Mouse (Mus musculus): ENCODE data around the gene Hlcs.

The Hlcs gene

DNA sequence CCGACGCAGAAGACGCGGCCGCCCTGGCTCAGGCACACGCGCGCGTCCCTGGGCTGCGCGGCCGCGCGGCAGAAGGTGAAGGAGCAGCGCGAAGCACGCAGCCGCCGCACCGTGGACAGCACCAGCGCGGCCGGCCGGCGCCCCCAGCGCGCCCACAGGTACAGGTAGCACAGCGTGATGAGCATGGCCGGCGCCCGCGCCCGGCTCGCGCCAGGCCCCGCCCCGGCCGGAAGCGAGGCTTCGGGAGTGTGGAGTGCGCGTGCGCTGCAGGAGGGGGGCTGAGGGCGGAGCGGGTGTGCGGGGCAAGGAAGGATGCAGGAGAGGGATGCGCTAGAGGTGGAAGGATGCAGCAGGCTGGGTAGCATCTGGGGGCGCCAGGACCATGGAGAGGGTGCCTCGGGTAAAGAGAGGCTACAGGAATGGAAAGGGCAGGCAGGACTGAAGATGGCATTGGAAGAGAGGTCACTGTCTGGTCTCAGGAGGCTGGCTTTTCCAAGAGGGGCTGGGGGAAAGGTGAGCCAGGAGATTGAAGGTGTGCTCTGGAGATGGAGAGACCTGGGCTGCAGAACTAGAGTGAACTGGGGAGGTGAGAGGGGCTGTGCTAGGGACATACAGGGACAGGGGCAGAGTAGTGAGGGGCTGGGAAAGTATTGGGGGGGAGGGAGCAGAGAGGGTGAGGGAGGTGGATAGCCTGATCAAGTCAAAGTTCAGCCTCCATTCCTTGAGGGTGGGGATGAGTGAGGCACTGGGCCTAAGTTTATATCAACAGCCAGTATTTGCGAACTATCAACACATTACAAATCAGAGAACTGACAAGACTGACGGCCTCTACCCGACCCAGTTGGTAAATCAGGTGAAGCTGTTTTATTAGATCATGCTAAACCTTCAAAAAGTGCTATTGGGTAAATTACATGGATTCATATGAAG lies 23.0 kb downstream of the Hlcs start:
- in situ Hi-C loops (cut with MboI, MseI), result no loop called here

DNA sequence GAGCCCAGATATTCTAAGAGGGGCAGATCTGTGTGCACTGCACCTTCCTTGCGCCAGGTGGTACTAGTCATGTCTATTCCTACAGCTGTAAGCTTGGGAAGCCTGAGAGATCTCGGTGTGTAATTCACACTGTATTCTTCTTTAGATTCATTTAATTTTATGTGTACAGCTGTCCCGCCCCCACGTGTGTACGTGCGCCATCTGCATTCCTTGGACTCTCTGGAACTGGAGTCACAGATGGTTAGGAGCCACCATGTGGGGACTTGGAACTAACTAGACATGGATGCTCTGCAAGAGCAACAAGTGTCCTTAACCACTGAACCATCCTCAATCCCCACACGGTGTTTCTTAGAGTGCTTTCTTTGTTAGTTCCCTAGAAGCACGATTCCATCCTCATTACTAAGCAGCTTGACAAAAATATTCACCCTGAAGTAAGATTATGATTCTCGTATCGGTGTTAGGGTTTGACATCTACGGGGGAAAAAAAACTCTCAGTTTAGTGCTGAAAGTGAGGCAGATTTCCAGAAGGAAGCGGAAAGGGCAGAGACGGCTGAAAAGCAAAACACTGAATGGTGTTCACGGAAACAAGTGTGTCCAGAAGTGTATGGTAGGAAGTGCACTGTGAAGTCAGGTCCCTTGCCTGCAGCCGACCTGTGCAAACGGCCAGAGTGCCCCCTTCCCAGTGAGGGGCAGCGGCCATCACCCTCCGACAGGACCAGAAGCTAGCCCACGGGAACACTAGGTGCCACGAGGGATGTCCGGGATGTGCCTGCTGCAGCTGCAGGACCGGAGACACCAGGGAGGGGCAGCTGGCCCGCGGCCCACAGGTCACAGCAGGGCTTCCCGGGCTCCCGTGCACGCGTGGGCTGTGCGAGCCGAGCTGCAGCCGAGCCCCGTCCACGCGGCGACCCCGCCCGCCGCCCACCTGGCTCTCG lies 24.0 kb downstream of the Hlcs start:
- in situ Hi-C loops (cut with MboI, MseI), result no loop called here

- in situ Hi-C loops (cut with MboI, MseI), result no loop called here
These were observed 25.5 kb downstream of the Hlcs start for GRCm38 (mm10) chr16:94287826-94288225.

DNA sequence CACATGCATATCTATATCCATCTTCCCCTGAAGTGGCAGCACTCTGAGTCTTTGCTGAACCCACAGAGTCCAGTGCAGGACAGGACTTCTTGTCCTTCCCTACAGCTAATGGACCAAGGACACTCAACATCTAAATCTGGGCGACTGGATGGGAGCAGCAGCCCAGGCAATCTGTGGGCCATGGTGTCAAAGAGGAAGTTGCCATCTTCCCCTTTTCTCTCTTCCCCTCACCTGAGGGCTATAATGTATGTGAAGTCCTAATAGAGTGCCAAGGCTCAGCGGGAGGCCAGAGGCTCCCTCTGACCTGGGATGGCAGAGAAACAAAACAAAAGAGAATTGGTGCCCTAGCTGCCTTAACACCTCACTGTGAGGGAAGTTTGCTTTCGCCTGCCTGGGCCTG lies 29.4 kb downstream of the Hlcs start:
- in situ Hi-C loops (cut with MboI, MseI), result no loop called here

- in situ Hi-C loops (cut with MboI, MseI), result no loop called here
These were observed 42.5 kb downstream of the Hlcs start for GRCm38 (mm10) chr16:94270826-94271225.

DNA sequence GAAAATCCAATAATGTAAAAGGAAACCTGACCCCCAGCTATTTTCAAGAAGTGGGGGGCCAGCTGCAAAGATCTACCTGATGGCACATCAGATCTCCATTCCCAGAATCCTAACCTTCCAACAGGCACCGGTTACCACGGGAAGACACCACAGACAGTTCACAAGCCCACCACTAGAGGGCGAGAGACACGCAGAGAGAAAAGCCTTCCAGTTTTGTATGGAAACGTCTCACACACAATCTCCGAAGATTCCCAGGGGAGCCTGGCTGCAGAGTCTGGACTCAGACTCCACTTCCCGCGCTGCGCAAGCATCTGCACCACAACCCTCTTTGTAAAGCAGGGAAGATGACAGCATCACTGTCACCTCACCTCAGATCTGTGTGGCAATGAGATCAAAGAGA lies 43.7 kb downstream of the Hlcs start:
- in situ Hi-C loops (cut with MboI, MseI), result no loop called here

DNA sequence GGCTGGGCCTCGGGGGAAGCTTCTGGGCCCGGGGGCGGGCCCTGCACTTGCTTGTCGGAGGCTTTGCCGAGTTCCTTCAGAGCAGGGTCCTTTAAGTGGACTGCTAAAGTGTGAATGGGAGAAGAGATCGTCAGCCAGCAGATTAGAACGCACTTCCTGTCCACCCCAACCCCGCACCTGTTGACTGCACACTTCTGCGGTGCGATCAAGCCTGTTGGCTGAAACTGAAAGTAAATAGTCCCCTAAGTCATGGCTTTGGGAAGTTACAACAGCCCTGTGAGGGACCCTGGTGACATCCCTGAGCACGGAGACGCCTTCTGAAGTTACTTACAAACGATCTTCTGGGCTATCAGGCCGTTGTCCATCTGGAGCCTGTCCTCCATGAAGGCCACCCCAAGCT lies 45.2 kb downstream of the Hlcs start:
- in situ Hi-C loops (cut with MboI, MseI), result no loop called here

DNA sequence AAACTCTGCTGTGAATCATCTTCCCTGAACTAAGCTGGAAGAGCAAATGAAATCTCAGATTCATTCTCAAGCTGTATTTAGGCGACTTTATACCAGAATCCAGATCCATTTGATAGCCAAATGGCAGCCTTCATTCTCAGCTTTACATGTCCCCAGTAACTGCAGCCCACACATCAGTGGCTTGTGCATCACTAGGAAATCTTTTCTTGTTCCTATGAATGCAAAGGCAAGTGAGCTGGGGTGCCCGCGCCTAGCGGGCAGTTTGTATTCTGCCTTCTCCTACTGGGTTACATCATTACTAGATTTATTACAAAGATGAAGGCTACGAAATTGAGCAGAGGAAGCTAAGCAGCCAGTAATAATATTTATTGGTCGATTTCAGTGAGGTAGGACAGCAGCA lies 48.8 kb downstream of the Hlcs start:
- in situ Hi-C loops (cut with MboI, MseI), result loop anchor here (5.0 kb wide), 1 partner anchor 227 kb away; no protein-coding TSS in a partner anchor

DNA sequence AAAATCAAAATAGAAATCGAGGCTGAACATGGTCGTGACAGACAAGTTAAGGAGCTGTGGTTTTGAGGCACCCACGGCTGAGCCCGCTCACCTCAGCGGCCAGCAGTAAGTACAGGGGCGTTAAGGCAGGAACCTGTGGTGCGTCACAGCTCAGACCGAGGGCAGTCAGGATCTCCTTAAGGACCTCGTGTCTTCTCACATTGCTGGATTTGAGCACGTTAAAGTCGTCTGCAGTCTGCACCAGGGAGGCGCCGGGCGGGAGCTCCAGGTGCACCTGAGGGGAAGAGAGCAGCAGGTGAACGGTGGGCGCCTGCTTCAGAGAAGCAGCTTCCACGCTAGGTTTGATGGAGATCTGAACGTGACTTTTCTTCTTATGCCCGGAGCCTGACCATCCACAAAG lies 50.9 kb downstream of the Hlcs start:
- in situ Hi-C loops (cut with MboI, MseI), result loop anchor here (5.0 kb wide), 1 partner anchor 225 kb away; no protein-coding TSS in a partner anchor

DNA sequence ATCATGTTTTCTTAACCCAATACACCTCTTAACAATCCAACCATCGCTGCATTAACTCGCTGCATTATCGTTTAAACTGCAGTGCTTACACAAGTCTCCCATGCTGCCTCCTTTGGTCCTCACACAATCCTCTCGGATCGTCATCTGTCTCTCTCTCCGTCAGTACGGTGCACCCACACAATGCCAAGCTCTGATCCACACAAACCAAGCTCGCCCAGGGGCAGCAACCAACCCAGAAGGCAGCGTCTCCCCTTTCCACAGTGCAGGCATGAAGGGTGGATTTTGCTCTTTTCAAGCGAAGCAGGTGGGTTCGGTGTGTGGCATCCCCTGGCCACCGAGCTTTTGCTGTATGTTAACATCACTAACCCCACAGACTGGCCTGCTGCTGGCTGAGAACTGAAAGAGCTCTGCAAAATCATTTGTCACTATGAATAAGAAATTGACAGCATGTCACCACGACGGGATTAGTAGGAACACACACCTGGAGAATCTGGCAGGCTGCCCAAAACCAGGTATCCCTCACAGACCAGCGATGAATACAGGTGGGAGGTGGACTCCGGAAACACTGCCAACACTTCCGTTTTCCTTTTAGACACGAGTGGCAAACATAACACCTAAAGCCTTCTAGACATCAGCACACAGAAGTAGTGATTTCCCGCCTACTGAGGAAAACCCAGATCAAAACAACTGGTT lies 52.3 kb downstream of the Hlcs start:
- in situ Hi-C loops (cut with MboI, MseI), result loop anchor here (5.0 kb wide), 1 partner anchor 224 kb away; no protein-coding TSS in a partner anchor

DNA sequence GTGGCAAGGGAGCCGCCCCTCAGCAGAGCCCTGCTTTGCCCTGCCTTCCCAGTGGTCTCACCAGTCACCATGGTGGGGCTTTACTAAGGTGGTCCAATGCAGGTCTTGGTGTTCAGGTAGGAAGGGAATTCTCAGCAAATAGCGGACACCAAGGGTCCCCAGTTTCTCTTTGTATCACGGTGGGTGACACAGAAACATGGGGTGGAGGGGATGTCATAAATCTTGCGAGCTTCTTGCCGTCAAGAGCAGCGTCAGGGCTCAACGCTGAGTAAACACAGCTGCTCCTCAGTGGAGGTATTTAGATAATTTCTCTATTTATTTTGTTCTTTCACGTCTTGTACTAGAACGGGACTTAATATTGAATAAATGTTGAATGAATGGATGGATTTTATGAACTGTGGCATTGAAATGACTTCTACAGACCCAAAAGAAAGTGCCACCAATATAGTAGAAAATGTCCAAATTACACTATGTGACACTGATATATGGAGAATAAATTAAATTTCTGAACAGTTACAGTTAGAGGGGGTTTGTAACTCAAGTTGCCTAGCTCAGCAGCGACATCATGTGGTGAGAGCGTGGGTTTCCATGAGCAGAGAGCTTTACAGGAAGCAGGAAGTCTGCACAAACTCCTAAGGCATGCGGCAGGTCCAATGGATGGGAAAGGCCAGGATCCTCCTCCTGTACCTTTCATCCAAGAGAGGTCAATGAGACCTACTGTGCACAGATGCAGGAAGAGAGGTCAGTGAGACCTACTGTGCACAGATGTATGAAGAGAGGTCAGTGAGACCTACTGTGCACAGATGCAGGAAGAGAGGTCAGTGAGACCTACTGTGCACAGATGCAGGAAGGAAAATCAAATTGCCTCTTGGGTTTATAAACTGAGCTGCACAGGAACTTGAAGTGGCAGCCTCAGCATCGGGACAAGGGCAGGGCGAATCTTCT lies 54.7 kb downstream of the Hlcs start:
- in situ Hi-C loops (cut with MboI, MseI), result no loop called here

DNA sequence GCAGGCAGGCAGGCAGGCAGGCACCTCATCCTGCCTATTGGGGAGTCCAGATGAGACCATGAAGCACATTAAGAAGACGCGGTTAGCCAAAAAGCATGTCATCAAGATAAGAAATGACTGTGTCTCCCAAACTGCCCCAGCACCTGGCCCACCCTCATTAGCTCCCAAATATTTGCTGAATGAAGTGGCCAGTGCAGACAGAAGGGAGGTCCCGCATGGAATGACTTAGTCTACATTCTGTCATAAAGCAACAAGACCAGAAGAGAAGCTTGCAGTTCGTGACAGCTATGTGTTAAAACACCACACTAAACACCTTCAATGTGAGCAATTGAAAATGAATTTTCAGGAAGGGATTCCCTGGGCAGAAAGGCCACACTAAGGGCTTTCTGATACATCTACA lies 57.8 kb downstream of the Hlcs start:
- in situ Hi-C loops (cut with MboI, MseI), result no loop called here

- in situ Hi-C loops (cut with MboI, MseI), result no loop called here
These were observed 58.3 kb downstream of the Hlcs start for GRCm38 (mm10) chr16:94255035-94255434.

DNA sequence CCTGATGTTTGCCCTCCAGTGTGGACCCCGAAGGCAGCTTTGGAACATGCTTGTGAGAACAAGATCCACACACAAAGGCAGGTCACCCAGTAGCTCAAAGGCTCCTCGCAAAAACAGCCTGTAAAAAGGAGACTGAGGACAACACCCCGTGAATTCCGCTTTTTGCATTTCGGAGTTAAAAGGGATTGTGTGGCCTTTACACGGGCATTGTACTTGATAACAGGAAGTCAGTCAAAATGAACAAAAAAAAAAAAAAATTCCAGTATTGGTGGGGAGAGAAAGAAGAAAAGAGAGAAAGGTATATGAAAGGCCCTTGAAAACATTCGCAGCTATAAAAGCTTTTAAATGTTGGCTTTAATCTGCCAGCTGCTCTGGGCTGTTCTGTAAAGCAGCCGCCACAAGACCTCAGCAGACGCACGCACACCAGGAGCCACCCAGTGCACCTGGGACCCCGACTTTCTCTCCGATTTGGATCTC lies 58.9 kb downstream of the Hlcs start:
- in situ Hi-C loops (cut with MboI, MseI), result no loop called here

- in situ Hi-C loops (cut with MboI, MseI), result no loop called here
These were observed 59.5 kb downstream of the Hlcs start for GRCm38 (mm10) chr16:94253671-94254414.

DNA sequence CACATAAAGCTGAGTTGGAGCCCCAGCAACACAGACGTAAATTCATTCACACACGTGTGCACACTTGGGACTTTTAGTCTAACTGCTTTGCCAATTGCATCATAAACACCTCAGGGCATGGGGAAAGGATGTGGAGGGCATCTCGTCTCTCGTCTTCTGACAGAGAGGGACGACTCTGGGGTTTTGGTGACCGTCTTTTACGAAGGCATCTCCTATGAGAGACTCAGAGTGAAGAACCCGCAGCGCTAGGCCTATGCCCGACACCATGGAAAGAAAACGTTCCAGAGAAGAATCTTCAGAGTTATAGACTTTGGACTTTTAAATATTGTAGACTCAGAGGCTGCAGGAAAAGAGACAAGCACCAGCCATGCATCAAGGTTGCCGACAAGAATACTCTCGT lies 61.6 kb downstream of the Hlcs start:
- in situ Hi-C loops (cut with MboI, MseI), result no loop called here

DNA sequence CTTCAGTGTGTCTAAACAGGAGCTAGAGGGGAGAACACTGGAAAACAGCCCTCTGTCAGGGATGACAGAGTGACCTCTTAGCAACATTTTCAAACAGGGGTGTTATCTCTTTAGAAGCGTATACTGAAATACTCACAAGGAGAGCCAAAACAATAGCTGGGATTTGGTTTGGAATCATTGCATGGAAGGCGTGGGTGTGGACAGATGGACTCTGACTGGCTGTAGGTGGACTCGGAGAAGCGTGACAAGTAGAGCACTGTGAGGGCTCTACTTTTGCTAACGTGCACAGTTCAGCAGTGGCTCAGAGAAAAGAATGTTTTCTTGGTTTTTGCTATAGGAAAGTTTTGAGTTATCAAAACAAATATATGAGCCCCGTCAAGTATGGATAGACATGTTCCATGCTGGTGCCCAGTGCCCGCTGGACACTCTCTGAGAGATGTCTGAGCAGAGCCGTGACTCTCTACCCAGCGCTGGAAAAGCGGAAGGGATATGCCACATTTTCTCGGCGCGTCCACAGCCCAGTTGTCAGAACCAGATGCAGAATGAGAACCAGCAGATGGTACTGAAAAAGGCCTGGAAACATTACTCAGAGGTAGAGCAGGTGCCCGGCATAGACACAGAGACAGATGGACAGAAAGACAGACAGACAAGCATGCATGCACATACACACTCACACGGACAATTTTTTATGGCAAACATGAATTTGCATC lies 62.6 kb downstream of the Hlcs start:
- in situ Hi-C loops (cut with MboI, MseI), result no loop called here

DNA sequence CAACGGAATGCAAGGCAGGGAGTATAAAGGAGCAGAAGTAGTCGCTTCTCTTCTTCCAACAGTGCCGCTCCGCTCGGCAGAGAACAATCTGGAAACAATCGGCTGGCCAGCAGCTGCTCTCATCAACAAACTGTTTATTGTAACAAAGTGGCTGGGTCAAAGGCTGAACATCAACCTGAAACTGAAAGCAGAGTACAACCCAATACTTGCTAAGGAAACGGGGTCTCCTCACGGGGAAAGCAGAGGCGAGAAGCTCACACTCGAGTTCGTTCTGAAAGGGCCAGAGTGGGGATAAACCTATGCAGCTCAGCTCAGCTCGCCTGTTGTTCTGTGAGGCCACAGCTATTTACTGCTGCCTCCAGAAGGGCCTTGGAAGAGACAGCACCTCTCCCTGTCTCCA lies 63.2 kb downstream of the Hlcs start:
- in situ Hi-C loops (cut with MboI, MseI), result no loop called here

- in situ Hi-C loops (cut with MboI, MseI), result no loop called here
These were observed 63.7 kb downstream of the Hlcs start for GRCm38 (mm10) chr16:94249666-94250065.

All from T-helper 17 cell (primary cell).